Mouse (Mus musculus) liver, embryonic 14.5 days (tissue): Measurements from ENCODE around the gene Lbr. TPM values are rescaled to one million over a fixed set of nuclear protein-coding genes. Genes with fewer than 3 reads are reported as not detected.

ENCODE experiments used
- ATAC-seq: fragments of 200-750 bp; cut with Nextera tagmentation; 2 replicates; pipeline ENCODE4 v1.8.0; 2017; ENCODE audit warnings: moderate number of reproducible peaks, mild to moderate bottlenecking, moderate library complexity; ENCODE audit not compliant: insufficient read depth
- DNase-seq, 3 experiments: peaks; one replicate each; pipeline ENCODE4 v3.0.0-alpha.2; 2012 to 2013; ENCODE audit warnings: low read depth in 3 of 3, low spot score in 3 of 3
- H3K27ac ChIP-seq: fragments of 300-500 bp; sonication (generic); 2 replicates; pipeline ENCODE4 v1.5.1; 2014; ENCODE audit warnings: moderate library complexity, mild to moderate bottlenecking, control low read depth, inconsistent platforms
- H3K27me3 ChIP-seq: fragments of 300-500 bp; sonication (generic); 2 replicates; pipeline ENCODE4 v1.6.1; 2014; ENCODE audit warnings: mild to moderate bottlenecking, low read length, moderate library complexity; ENCODE audit not compliant: control insufficient read depth, insufficient read depth
- H3K36me3 ChIP-seq: fragments of 300-500 bp; sonication (generic); replicated peaks from 2 replicates; pipeline ENCODE4 v1.6.1; 2014; ENCODE audit warnings: low read depth; ENCODE audit not compliant: control insufficient read depth, insufficient read depth
- H3K4me1 ChIP-seq, 2 experiments: fragments of 200-500 bp in 1 of 2; fragments of 300-500 bp in 1 of 2; sonication (generic) in 1 of 2; replicated peaks; 2 replicates each; pipeline ENCODE4 v1.6.1; 2012 to 2014; ENCODE audit warnings: antibody characterized with exemption in 1 of 2, inconsistent platforms in 1 of 2, low read length in 1 of 2; ENCODE audit not compliant: control insufficient read depth in 2 of 2, insufficient read depth in 2 of 2
- H3K4me2 ChIP-seq: fragments of 300-500 bp; sonication (generic); 2 replicates; pipeline ENCODE4 v1.6.1; 2014; ENCODE audit warnings: low read depth, mild to moderate bottlenecking, control low read depth, moderate library complexity
- H3K4me3 ChIP-seq, 2 experiments: fragments of 200-500 bp in 1 of 2; fragments of 300-500 bp in 1 of 2; sonication (generic) in 1 of 2; 2 replicates each; pipeline ENCODE4 v1.5.1; 2012 to 2014; ENCODE audit warnings: low read depth in 2 of 2, low read length in 2 of 2, mild to moderate bottlenecking in 2 of 2, control low read depth in 1 of 2, inconsistent platforms in 1 of 2, moderate library complexity in 1 of 2; ENCODE audit not compliant: insufficient read depth in 1 of 2
- H3K9ac ChIP-seq: fragments of 300-500 bp; sonication (generic); replicated peaks from 2 replicates; pipeline ENCODE4 v1.6.1; 2014; ENCODE audit warnings: mild to moderate bottlenecking, control low read depth, moderate library complexity
- H3K9me3 ChIP-seq: fragments of 300-500 bp; sonication (generic); 2 replicates; pipeline ENCODE4 v1.6.1; 2016; ENCODE audit warnings: low read length, mixed read lengths; ENCODE audit not compliant: control insufficient read depth
- CTCF ChIP-seq: IDR thresholded peaks from 2 replicates; pipeline ENCODE4 v1.5.1; 2016; ENCODE audit warnings: antibody characterized with exemption, low read depth, control low read depth
- EP300 ChIP-seq: IDR thresholded peaks from 2 replicates; pipeline ENCODE4 v1.6.1; 2016; ENCODE audit warnings: antibody characterized with exemption, low read depth
- WGBS: fragments of 180-500 bp; shearing (Covaris S2); extraction: QIAGEN DNeasy Blood & Tissue Kit; methylation state at CpG from one replicate; pipeline ENCODE4 v1.1.7; 2014; ENCODE audit not compliant: insufficient replicate concordance; 5-methylcytosine and 5-hydroxymethylcytosine counted together
- polyA plus RNA-seq, 2 experiments: library from polyadenylated mRNA; depleted of rRNA in 1 of 2; stranded (reverse) in 1 of 2; unstranded in 1 of 2; fragments of >200 nt; fragmentation: Nextera tagmentation in 1 of 2; extraction: Ambion mirVana in 1 of 2; gene quantifications; 2 replicates each; pipeline versions ENCODE4 v1.2.1 to v1.2.3; 2012 to 2014

Lbr gene
- polyA plus RNA-seq, 2 experiments, result 65.7 to 259 TPM

- no peak overlapping the region for H3K4me2 ChIP-seq
- H3K27ac ChIP-seq, result no peak overlapping the region
- no peaks in the 10 kb centered on the region for H3K27me3 ChIP-seq
- DNase-seq, result no peak
- no peak overlapping the region for H3K9ac ChIP-seq
- 65% methylated on average over 16 of the region's 16 CpGs for WGBS
- no peaks in the 10 kb centered on the region for H3K36me3 ChIP-seq
- TF ChIP-seq CTCF (no peak), EP300 (no peak)
- ATAC-seq, result no peak
- no peaks in the 10 kb centered on the region for H3K9me3 ChIP-seq
- H3K4me1 ChIP-seq, result peaks cover 10 to 23% of the 10 kb centered on the region in 2 experiments; a peak in 3 of 4 replicates
- no peak overlapping the region for H3K4me3 ChIP-seq
Measured at GRCm38 (mm10) chr1:181862676-181863374, 20.0 kb upstream of the Lbr start.

- no peak overlapping the region for H3K27ac ChIP-seq
Measured at GRCm38 (mm10) chr1:181861181-181861902, 18.5 kb upstream of the Lbr start.

GRCm38 (mm10) chr1:181860659-181861058 is 17.8 kb upstream of the Lbr start:
- peaks cover 10 to 21% of the 10 kb centered on the region in 2 experiments; a peak in 3 of 4 replicates for H3K4me1 ChIP-seq
- H3K27me3 ChIP-seq, result no peaks in the 10 kb centered on the region
- H3K36me3 ChIP-seq, result no peaks in the 10 kb centered on the region
- ATAC-seq, result peak; percentile 66
- no peak overlapping the region for H3K27ac ChIP-seq
- peak; percentile 52 to 61 (median 56) for DNase-seq
- peak; percentile 45; the same call in 1 of the 2 replicates for TF ChIP-seq EP300
- no peak for TF ChIP-seq CTCF
- no peak overlapping the region for H3K4me3 ChIP-seq
- H3K9me3 ChIP-seq, result no peaks in the 10 kb centered on the region
- H3K9ac ChIP-seq, result no peak overlapping the region
- WGBS, result 1% methylated on average over 5 of the region's 5 CpGs
- H3K4me2 ChIP-seq, result no peak overlapping the region

More at GRCm38 (mm10) chr1:181861181-181861902, 18.5 kb upstream of the Lbr start:
- ATAC-seq (peak; percentile 67), DNase-seq (peak in 1 of 3 experiments; percentile 32)
- H3K9me3 ChIP-seq, result no peaks in the 10 kb centered on the region
- no peak overlapping the region for H3K4me2 ChIP-seq
- H3K36me3 ChIP-seq, result no peaks in the 10 kb centered on the region
- no peak overlapping the region for H3K9ac ChIP-seq
- WGBS, result 10% methylated on average over 2 of the region's 2 CpGs
- H3K27me3 ChIP-seq, result no peaks in the 10 kb centered on the region
- H3K4me3 ChIP-seq, result no peak overlapping the region
- TF ChIP-seq CTCF, result no peak
- TF ChIP-seq EP300, result no peak
- peaks cover 10 to 23% of the 10 kb centered on the region in 2 experiments; a peak in 3 of 4 replicates for H3K4me1 ChIP-seq

- peaks cover 0 to 11% of the 10 kb centered on the region in 2 experiments; a peak in 2 of 4 replicates for H3K4me1 ChIP-seq
- H3K4me2 ChIP-seq, result no peak overlapping the region
- H3K27ac ChIP-seq, result no peak overlapping the region
- no peaks in the 10 kb centered on the region for H3K36me3 ChIP-seq
- 63% methylated on average over 2 of the region's 2 CpGs for WGBS
- H3K9ac ChIP-seq, result no peak overlapping the region
- no peak for DNase-seq
- ATAC-seq, result no peak
- no peak overlapping the region for H3K4me3 ChIP-seq
- no peaks in the 10 kb centered on the region; the same call in 1 of the 2 replicates for H3K27me3 ChIP-seq
- H3K9me3 ChIP-seq, result no peaks in the 10 kb centered on the region
- TF ChIP-seq EP300 (no peak), CTCF (no peak)
Measured at GRCm38 (mm10) chr1:181856329-181856728, 13.5 kb upstream of the Lbr start.

GRCm38 (mm10) chr1:181854829-181855228 is 12.0 kb upstream of the Lbr start:
- Histone ChIP-seq H3K27ac (no peak overlapping the region), H3K4me3 (no peak overlapping the region), H3K9me3 (no peaks in the 10 kb centered on the region), H3K4me2 (no peak overlapping the region), H3K36me3 (no peaks in the 10 kb centered on the region), H3K4me1 (no peaks in the 10 kb centered on the region), H3K9ac (no peak overlapping the region), H3K27me3 (no peaks in the 10 kb centered on the region; the same call in 1 of the 2 replicates)
- no peak for DNase-seq
- no peak for ATAC-seq
- no peak for TF ChIP-seq CTCF
- no peak for TF ChIP-seq EP300
- WGBS, result 90% methylated on average over 2 of the region's 2 CpGs
